Mouse (Mus musculus) MEL (cell line): Measurements from ENCODE around the gene Cwc27.

ENCODE experiments used
- CTCF ChIP-seq, 3 experiments: IDR thresholded peaks in 2 of 3; conservative IDR thresholded peaks in 1 of 3; 2 replicates each; pipeline ENCODE4 v1.5.1; 2011 to 2012; ENCODE audit warnings: low read length in 3 of 3, low read depth in 2 of 3, mild to moderate bottlenecking in 2 of 3, improper control_type of control experiment in 1 of 3, inconsistent platforms in 1 of 3, mixed read lengths in 1 of 3, moderate library complexity in 1 of 3; ENCODE audit not compliant: control insufficient read depth in 1 of 3, insufficient read depth in 1 of 3, poor library complexity in 1 of 3, severe bottlenecking in 1 of 3
- EP300 ChIP-seq, 2 experiments: IDR thresholded peaks; 2 replicates each; pipeline ENCODE4 v1.6.1; 2011; ENCODE audit warnings: improper control_type of control experiment in 2 of 2, low read length in 2 of 2, low read depth in 1 of 2, mild to moderate bottlenecking in 1 of 2
- MYC ChIP-seq: IDR thresholded peaks from 2 replicates; pipeline ENCODE4 v1.6.1; 2011; ENCODE audit warnings: low read depth, mild to moderate bottlenecking, low read length, improper control_type of control experiment, moderate library complexity
- NELFE ChIP-seq: IDR thresholded peaks from 2 replicates; pipeline ENCODE4 v1.6.1; 2011; ENCODE audit warnings: low read depth, low read length, improper control_type of control experiment
- POLR2A ChIP-seq, 2 experiments: IDR thresholded peaks; 2 replicates each; pipeline ENCODE4 v1.6.1; 2011 to 2012; ENCODE audit warnings: low read length in 2 of 2, mild to moderate bottlenecking in 2 of 2, control low read depth in 1 of 2, improper control_type of control experiment in 1 of 2, low read depth in 1 of 2, moderate library complexity in 1 of 2; ENCODE audit not compliant: control insufficient read depth in 1 of 2, insufficient read depth in 1 of 2, poor library complexity in 1 of 2
- POLR2AphosphoS5 ChIP-seq: IDR thresholded peaks from 2 replicates; pipeline ENCODE4 v1.6.1; 2012; ENCODE audit warnings: low read depth, borderline replicate concordance, mild to moderate bottlenecking, inconsistent platforms, low read length, moderate library complexity, mixed read lengths
- RAD21 ChIP-seq: IDR thresholded peaks from 2 replicates; pipeline ENCODE4 v1.6.1; 2011; ENCODE audit warnings: mild to moderate bottlenecking, low read depth, low read length, improper control_type of control experiment
- RCOR1 ChIP-seq: IDR thresholded peaks from 2 replicates; pipeline ENCODE4 v1.6.1; 2012; ENCODE audit warnings: low read depth, mild to moderate bottlenecking, inconsistent platforms, low read length, improper control_type of control experiment
- TAL1 ChIP-seq: IDR thresholded peaks from 2 replicates; pipeline ENCODE4 v1.6.1; 2012; ENCODE audit warnings: mild to moderate bottlenecking, inconsistent platforms, low read length, moderate library complexity, mixed read lengths
- TBP ChIP-seq: IDR thresholded peaks from 2 replicates; pipeline ENCODE4 v1.8.0; 2011; ENCODE audit warnings: low read depth, low read length, improper control_type of control experiment
- TCF12 ChIP-seq: IDR thresholded peaks from 2 replicates; pipeline ENCODE4 v1.6.1; 2014; ENCODE audit warnings: low read depth, mild to moderate bottlenecking, inconsistent platforms, low read length, improper control_type of control experiment, moderate library complexity

GRCm38 (mm10) chr13:104853645-104854044 lies 36.7 kb upstream of the Cwc27 start:
- TF ChIP-seq CTCF (IDR thresholded peaks at IDR 0.05 in 2 of 3, conservative IDR thresholded peaks at IDR 0.05 in 1 of 3; ENCODE audit: control insufficient read depth in 1 of 3, insufficient read depth in 1 of 3, low read depth in 2 of 3, low read length in 3 of 3, poor library complexity in 1 of 3, severe bottlenecking in 1 of 3) (no peak), EP300 (IDR thresholded peaks at IDR 0.05; ENCODE audit: low read depth in 1 of 2, low read length in 2 of 2) (no peak), TCF12 (no peak), RAD21 (no peak), TBP (no peak), POLR2A (IDR thresholded peaks at IDR 0.05; ENCODE audit: control insufficient read depth in 1 of 2, insufficient read depth in 1 of 2, low read depth in 1 of 2, low read length in 2 of 2, poor library complexity in 1 of 2) (no peak), TAL1 (no peak), POLR2AphosphoS5 (no peak), RCOR1 (no peak), MYC (no peak), NELFE (no peak)
